Mouse (Mus musculus) spleen, adult 2 months (tissue): Measurements from ENCODE around the gene Pde4d.

Experiments
- CTCF ChIP-seq: fragments of 200-500 bp; IDR thresholded peaks from 2 replicates; pipeline ENCODE4 v1.5.1; 2011; ENCODE audit warnings: mild to moderate bottlenecking, inconsistent platforms; ENCODE audit not compliant: insufficient read depth, insufficient read length, insufficient replicate concordance; ENCODE audit errors: extremely low read depth
- POLR2A ChIP-seq: fragments of 200-500 bp; IDR thresholded peaks from 2 replicates; pipeline ENCODE4 v1.6.1; 2011; ENCODE audit warnings: low read depth, low read length, inconsistent platforms

GRCm38 (mm10) chr13:109239296-109239695 lies 789.5 kb downstream of the Pde4d start:
- TF ChIP-seq CTCF (no peak), POLR2A (no peak)
